Mouse (Mus musculus): ENCODE data around the gene Slc25a21. TPM values are rescaled to one million over a fixed set of nuclear protein-coding genes. Genes with fewer than 3 reads are reported as not detected.

Slc25a21 gene
- polyA plus RNA-seq, 1 experiment: not detected

DNA sequence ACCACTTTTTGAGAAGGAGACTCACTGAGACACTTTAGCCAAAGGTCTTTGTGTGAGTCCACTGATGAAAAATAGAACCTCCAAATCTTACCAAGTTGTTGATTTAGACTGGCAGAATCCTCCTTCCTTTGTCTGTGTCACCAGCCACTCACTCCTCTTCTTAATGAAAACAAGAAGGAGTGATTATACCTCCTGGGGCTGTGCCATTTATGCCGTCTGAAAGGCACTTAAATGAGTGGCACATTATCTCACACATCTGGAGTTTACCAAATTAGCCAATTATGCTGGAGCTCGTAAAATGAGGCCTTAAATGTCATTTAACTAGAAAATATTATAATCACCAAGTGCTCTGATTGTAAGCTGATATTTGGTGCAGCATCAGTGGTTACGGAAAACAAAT is 345.8 kb downstream of the Slc25a21 start:
- H3K36me3 ChIP-seq (ENCODE audit: control insufficient read depth, insufficient read depth, low read length): no peaks in the 10 kb centered on the region
- no peaks in the 10 kb centered on the region for H3K4me1 ChIP-seq (ENCODE audit: control insufficient read depth, insufficient read depth, insufficient read length, low read length)
- H3K27me3 ChIP-seq (ENCODE audit: control insufficient read depth, insufficient read depth, low read length): no peaks in the 10 kb centered on the region
- H3K27ac ChIP-seq (ENCODE audit: insufficient read depth, low read depth, low read length): no peak overlapping the region
- 51% methylated on average over 3 of the region's 3 CpGs for WGBS
- TF ChIP-seq POLR2A (IDR thresholded peaks at IDR 0.05; ENCODE audit: low read depth, low read length) (no peak), CTCF (IDR thresholded peaks at IDR 0.05; ENCODE audit: extremely low read depth, insufficient read length, insufficient replicate concordance, low read depth, low read length) (no peak)
- H3K4me3 ChIP-seq (ENCODE audit: low read depth, low read length): no peak overlapping the region

DNA sequence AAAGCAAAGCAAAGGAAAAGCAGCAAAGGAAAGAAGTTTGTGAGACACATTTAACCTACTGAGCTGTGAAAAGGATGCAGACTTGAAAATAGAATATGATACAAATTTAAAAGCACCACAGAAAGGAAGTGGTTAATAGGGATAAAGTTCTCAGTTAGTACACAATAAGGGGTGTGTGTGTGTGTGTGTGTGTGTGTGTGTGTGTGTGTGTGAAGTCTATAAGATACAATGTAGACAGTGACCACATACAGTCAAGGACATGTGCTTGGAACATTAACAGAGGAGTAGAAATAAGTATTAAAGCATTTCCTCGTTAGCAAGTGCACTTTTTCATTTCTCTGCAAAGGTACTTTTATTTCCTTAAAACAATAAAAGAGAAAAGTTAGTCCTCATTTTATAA is 367.3 kb downstream of the Slc25a21 start:
- TF ChIP-seq POLR2A (IDR thresholded peaks at IDR 0.05; ENCODE audit: low read depth, low read length): no peak
- TF ChIP-seq CTCF (IDR thresholded peaks at IDR 0.05; ENCODE audit: extremely low read depth, insufficient read length, insufficient replicate concordance, low read depth, low read length): no peak
- Histone ChIP-seq H3K36me3 (ENCODE audit: control insufficient read depth, insufficient read depth, low read length) (no peaks in the 10 kb centered on the region), H3K27me3 (ENCODE audit: control insufficient read depth, insufficient read depth, low read length) (no peaks in the 10 kb centered on the region), H3K27ac (ENCODE audit: insufficient read depth, low read depth, low read length) (no peak overlapping the region), H3K4me3 (ENCODE audit: low read depth, low read length) (no peak overlapping the region), H3K4me1 (ENCODE audit: control insufficient read depth, insufficient read depth, insufficient read length, low read length) (no peaks in the 10 kb centered on the region)
- 44% methylated on average over 1 of the region's 1 CpGs for WGBS

DNA sequence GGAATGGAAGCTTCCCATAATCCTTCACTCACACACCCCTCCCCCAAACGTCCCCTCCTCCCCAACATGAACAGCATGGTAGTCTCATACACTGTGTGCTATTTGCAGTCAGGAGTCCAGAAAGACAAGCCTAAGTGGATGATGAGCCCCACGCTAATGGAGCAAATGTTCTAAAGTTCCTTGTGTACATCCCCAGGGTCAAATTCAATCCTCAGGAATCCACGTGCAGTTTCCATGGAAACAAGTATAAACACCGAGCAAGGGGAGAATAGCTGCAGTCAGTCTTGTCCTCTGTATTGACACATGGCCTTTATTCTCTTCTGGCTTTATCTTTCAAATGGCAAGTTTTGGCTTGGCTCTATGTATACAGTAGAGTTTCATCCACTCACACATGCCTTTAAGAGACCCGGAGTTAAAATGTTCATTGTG is 367.8 kb downstream of the Slc25a21 start:
- no peak overlapping the region for H3K4me3 ChIP-seq (ENCODE audit: low read depth, low read length)
- 16% methylated on average over 5 of the region's 5 CpGs for WGBS
- no peaks in the 10 kb centered on the region for H3K27me3 ChIP-seq (ENCODE audit: control insufficient read depth, insufficient read depth, low read length)
- H3K27ac ChIP-seq (ENCODE audit: insufficient read depth, low read depth, low read length): no peak overlapping the region
- H3K4me1 ChIP-seq (ENCODE audit: control insufficient read depth, insufficient read depth, insufficient read length, low read length): no peaks in the 10 kb centered on the region
- no peaks in the 10 kb centered on the region for H3K36me3 ChIP-seq (ENCODE audit: control insufficient read depth, insufficient read depth, low read length)
- no peak for TF ChIP-seq CTCF (IDR thresholded peaks at IDR 0.05; ENCODE audit: extremely low read depth, insufficient read length, insufficient replicate concordance, low read depth, low read length)
- TF ChIP-seq POLR2A (IDR thresholded peaks at IDR 0.05; ENCODE audit: low read depth, low read length): no peak

DNA sequence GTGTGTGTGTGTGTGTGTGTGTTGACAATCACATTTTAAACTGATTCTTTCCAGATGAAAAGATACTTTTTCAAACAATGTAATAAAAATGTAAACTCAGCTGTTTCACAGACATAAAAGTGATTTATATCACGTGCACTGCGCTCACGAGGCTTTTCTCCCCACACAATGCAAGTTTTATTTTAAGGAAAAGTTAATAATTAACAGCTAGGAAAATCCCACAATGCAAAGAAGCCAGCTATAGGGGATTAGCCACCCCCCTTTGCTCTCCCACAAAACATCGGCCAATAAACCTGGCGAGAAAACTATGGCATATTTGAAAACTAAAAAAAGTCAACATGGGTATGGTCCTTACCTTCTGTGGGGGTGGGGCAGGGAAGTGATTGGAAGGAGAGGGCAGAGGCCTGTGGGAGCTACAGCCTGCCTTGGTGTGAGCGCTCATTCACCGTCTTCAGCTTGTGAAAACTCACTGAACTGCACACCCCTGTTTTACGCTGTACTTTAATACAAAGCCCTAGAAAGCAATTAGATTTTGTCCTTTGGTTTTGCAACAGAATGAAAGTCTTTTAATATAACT is 369.4 kb downstream of the Slc25a21 start:
- H3K27ac ChIP-seq (ENCODE audit: insufficient read depth, low read depth, low read length): no peak overlapping the region
- TF ChIP-seq POLR2A (IDR thresholded peaks at IDR 0.05; ENCODE audit: low read depth, low read length) (no peak), CTCF (IDR thresholded peaks at IDR 0.05; ENCODE audit: extremely low read depth, insufficient read length, insufficient replicate concordance, low read depth, low read length) (no peak)
- no peaks in the 10 kb centered on the region for H3K36me3 ChIP-seq (ENCODE audit: control insufficient read depth, insufficient read depth, low read length)
- no peaks in the 10 kb centered on the region for H3K27me3 ChIP-seq (ENCODE audit: control insufficient read depth, insufficient read depth, low read length)
- H3K4me3 ChIP-seq (ENCODE audit: low read depth, low read length): no peak overlapping the region
- 40% methylated on average over 8 of the region's 8 CpGs for WGBS
- no peaks in the 10 kb centered on the region for H3K4me1 ChIP-seq (ENCODE audit: control insufficient read depth, insufficient read depth, insufficient read length, low read length)

DNA sequence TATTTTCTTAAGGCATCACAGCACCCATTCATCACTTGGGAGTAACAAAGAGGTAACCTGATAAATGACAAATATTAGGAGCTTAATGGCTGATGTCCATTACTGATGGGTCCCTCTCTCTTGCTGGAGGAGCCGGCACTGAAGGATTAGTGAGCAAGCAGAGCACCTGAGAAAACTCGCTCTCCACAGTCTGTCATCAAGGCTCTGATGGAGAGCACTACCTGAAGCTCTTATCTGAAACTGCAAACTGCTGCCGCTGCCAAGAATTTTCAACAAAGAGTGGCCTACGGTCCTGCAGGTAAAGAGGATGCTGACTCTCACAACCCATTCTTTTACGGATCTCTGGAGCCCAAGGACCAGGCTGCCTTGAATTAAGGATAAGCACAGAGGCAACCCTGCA is 372.6 kb downstream of the Slc25a21 start:
- no peaks in the 10 kb centered on the region for H3K4me1 ChIP-seq (ENCODE audit: control insufficient read depth, insufficient read depth, insufficient read length, low read length)
- no peak for TF ChIP-seq POLR2A (IDR thresholded peaks at IDR 0.05; ENCODE audit: low read depth, low read length)

DNA sequence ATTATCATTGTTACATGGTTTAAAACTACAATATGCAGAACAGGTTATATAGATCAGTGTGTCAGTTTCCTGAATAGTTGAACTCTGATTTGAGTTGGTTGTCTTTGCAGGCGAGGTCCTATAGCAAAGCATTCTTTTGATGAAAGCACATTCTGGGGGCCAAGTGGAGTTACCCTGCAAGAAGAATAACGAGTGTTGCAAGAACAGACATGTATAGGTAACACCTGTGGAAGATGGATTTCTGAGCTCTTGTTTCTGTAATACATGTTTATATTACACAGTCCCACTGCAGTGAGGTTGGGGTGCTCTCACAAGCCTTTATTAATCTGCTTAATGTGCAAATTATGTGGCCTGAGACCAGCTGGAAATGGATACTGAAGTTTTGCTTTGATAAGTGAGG is 375.1 kb downstream of the Slc25a21 start:
- TF ChIP-seq POLR2A (IDR thresholded peaks at IDR 0.05; ENCODE audit: low read depth, low read length): no peak
- TF ChIP-seq CTCF (IDR thresholded peaks at IDR 0.05; ENCODE audit: extremely low read depth, insufficient read length, insufficient replicate concordance, low read depth, low read length): no peak
- H3K36me3 ChIP-seq (ENCODE audit: control insufficient read depth, insufficient read depth, low read length): no peaks in the 10 kb centered on the region
- 48% methylated on average over 2 of the region's 2 CpGs for WGBS
- H3K4me3 ChIP-seq (ENCODE audit: low read depth, low read length): no peak overlapping the region
- no peaks in the 10 kb centered on the region for H3K4me1 ChIP-seq (ENCODE audit: control insufficient read depth, insufficient read depth, insufficient read length, low read length)
- no peak overlapping the region for H3K27ac ChIP-seq (ENCODE audit: insufficient read depth, low read depth, low read length)
- no peaks in the 10 kb centered on the region for H3K27me3 ChIP-seq (ENCODE audit: control insufficient read depth, insufficient read depth, low read length)

More for the DNA sequence above, 372.6 kb downstream of the Slc25a21 start:
- no peak overlapping the region for H3K4me3 ChIP-seq (ENCODE audit: low read depth, low read length)
- no peaks in the 10 kb centered on the region for H3K36me3 ChIP-seq (ENCODE audit: control insufficient read depth, insufficient read depth, low read length)
- 30% methylated on average over 5 of the region's 5 CpGs for WGBS
- no peaks in the 10 kb centered on the region for H3K27me3 ChIP-seq (ENCODE audit: control insufficient read depth, insufficient read depth, low read length)
- H3K27ac ChIP-seq (ENCODE audit: insufficient read depth, low read depth, low read length): no peak overlapping the region

DNA sequence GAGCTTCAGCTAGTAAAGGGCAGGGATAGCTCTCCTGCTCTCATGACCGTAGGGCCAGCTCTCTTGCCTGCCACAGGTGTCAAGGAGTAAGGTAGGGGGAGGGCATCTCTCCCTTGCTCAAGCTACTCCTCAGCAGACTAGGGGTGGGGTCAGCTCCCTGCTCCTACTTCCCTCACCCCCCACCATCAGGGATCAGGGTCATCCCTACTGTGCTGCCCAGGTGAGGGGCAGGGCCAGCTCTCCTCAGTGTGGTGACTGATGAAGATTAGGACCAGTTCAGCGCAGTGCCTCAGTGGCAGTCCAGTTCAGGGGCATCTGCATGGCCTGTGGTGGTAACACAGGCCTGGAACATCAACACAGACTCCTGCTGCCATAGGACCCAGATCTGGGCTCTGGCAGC is 376.7 kb downstream of the Slc25a21 start:
- TF ChIP-seq CTCF (IDR thresholded peaks at IDR 0.05; ENCODE audit: extremely low read depth, insufficient read length, insufficient replicate concordance, low read depth, low read length) (no peak), POLR2A (IDR thresholded peaks at IDR 0.05; ENCODE audit: low read depth, low read length) (no peak)
- no peak overlapping the region for H3K4me3 ChIP-seq (ENCODE audit: low read depth, low read length)
- H3K27ac ChIP-seq (ENCODE audit: insufficient read depth, low read depth, low read length): no peak overlapping the region
- WGBS: 78% methylated on average over 2 of the region's 2 CpGs
- H3K4me1 ChIP-seq (ENCODE audit: control insufficient read depth, insufficient read depth, insufficient read length, low read length): no peaks in the 10 kb centered on the region
- no peaks in the 10 kb centered on the region for H3K36me3 ChIP-seq (ENCODE audit: control insufficient read depth, insufficient read depth, low read length)
- H3K27me3 ChIP-seq (ENCODE audit: control insufficient read depth, insufficient read depth, low read length): no peaks in the 10 kb centered on the region
